Mouse (Mus musculus) liver, embryonic 14.5 days (tissue): ENCODE measurements at regions not wholly inside any gene's neighbourhood (a gene's known extent, or its start where the extent isn't known, plus 50 kb on each side); places are given as distances from the start of the nearest gene placed in this dataset.

Source experiments
- CTCF ChIP-seq: IDR thresholded peaks from 2 replicates; pipeline ENCODE4 v1.5.1; 2016; ENCODE audit warnings: antibody characterized with exemption, low read depth, control low read depth
- EP300 ChIP-seq: IDR thresholded peaks from 2 replicates; pipeline ENCODE4 v1.6.1; 2016; ENCODE audit warnings: antibody characterized with exemption, low read depth

- TF ChIP-seq CTCF (no peak), EP300 (no peak)
Measured at GRCm38 (mm10) chr13:70145466-70145865, 343.3 kb downstream of the Med10 start.
